Mouse (Mus musculus) CH12.LX (cell line): ENCODE results near the gene Hfe2. TPM values are rescaled to one million over a fixed set of nuclear protein-coding genes. Genes with fewer than 3 reads are reported as not detected.

Experiments
- DNase-seq: peaks from one replicate; pipeline ENCODE4 v3.0.0-alpha.2; 2013; ENCODE audit errors: extremely low read depth
- H3K27ac ChIP-seq: 2 replicates; pipeline ENCODE4 v1.5.1; 2012; ENCODE audit warnings: low read depth, mild to moderate bottlenecking, control low read depth, moderate library complexity; ENCODE audit not compliant: insufficient read depth
- H3K27me3 ChIP-seq: replicated peaks from 2 replicates; pipeline ENCODE3; 2012; ENCODE audit warnings: inconsistent platforms
- H3K36me3 ChIP-seq, 2 experiments: replicated peaks in 1 of 2; 2 replicates each; pipeline versions ENCODE3 to v1.6.1; 2012; ENCODE audit warnings: inconsistent platforms in 1 of 2, low read length in 1 of 2, mild to moderate bottlenecking in 1 of 2, mixed read lengths in 1 of 2, moderate library complexity in 1 of 2; ENCODE audit not compliant: control insufficient read depth in 1 of 2, insufficient read depth in 1 of 2
- H3K4me1 ChIP-seq, 2 experiments: 2 replicates each; pipeline ENCODE4 v1.6.1; 2012; ENCODE audit warnings: inconsistent platforms in 1 of 2, moderate library complexity in 1 of 2; ENCODE audit not compliant: insufficient read depth in 2 of 2, control insufficient read depth in 1 of 2
- H3K4me2 ChIP-seq: 2 replicates; pipeline ENCODE4 v1.6.1; 2012; ENCODE audit warnings: low read depth, mild to moderate bottlenecking, control low read depth; ENCODE audit not compliant: poor library complexity, insufficient read depth, severe bottlenecking
- H3K4me3 ChIP-seq, 3 experiments: fragments of 150-350 bp in 1 of 3; sonication (generic) in 1 of 3; replicated peaks in 1 of 3; 2 replicates each; pipeline versions ENCODE3 to v1.5.1; 2011 to 2012; ENCODE audit warnings: low read depth in 2 of 3, low read length in 2 of 3, mild to moderate bottlenecking in 2 of 3, moderate library complexity in 2 of 3, control low read depth in 1 of 3, improper control_type of control experiment in 1 of 3, inconsistent platforms in 1 of 3, mixed read lengths in 1 of 3; ENCODE audit not compliant: poor library complexity in 1 of 3
- H3K79me2 ChIP-seq: replicated peaks from 2 replicates; pipeline ENCODE4 v1.6.1; 2012; ENCODE audit warnings: mild to moderate bottlenecking, moderate library complexity; ENCODE audit not compliant: control insufficient read depth, poor library complexity, insufficient read depth, severe bottlenecking; ENCODE audit errors: extremely low read depth
- H3K9ac ChIP-seq: 2 replicates; pipeline ENCODE4 v1.6.1; 2012; ENCODE audit warnings: low read depth, mild to moderate bottlenecking, control low read depth, moderate library complexity; ENCODE audit not compliant: insufficient read depth
- H3K9me3 ChIP-seq: replicated peaks from 2 replicates; pipeline ENCODE3; 2012; ENCODE audit warnings: low read length, inconsistent platforms, mixed read lengths
- BHLHE40 ChIP-seq: IDR thresholded peaks from 2 replicates; pipeline ENCODE4 v1.6.1; 2011; ENCODE audit warnings: mild to moderate bottlenecking, low read depth, low read length, improper control_type of control experiment
- CHD2 ChIP-seq: IDR thresholded peaks from 2 replicates; pipeline ENCODE4 v1.6.1; 2011; ENCODE audit warnings: low read length, improper control_type of control experiment
- CTCF ChIP-seq, 2 experiments: IDR thresholded peaks in 1 of 2; conservative IDR thresholded peaks in 1 of 2; 2 replicates each; pipeline ENCODE4 v1.5.1; 2011 to 2012; ENCODE audit warnings: low read depth in 2 of 2, low read length in 2 of 2, improper control_type of control experiment in 1 of 2, inconsistent platforms in 1 of 2, mild to moderate bottlenecking in 1 of 2, moderate library complexity in 1 of 2
- ELF1 ChIP-seq: IDR thresholded peaks from 2 replicates; pipeline ENCODE4 v1.6.1; 2014; ENCODE audit warnings: low read depth, mild to moderate bottlenecking, inconsistent platforms, low read length, improper control_type of control experiment
- ETS1 ChIP-seq: conservative IDR thresholded peaks from 2 replicates; pipeline ENCODE4 v1.6.1; 2012; ENCODE audit warnings: low read depth, mild to moderate bottlenecking, inconsistent platforms, low read length, improper control_type of control experiment, moderate library complexity
- KAT2A ChIP-seq: IDR thresholded peaks from 2 replicates; pipeline ENCODE4 v1.6.1; 2012; ENCODE audit warnings: low read length, improper control_type of control experiment, inconsistent platforms; ENCODE audit not compliant: insufficient replicate concordance
- MAFK ChIP-seq: IDR thresholded peaks from 2 replicates; pipeline ENCODE4 v1.6.1; 2011; ENCODE audit warnings: low read length, improper control_type of control experiment; ENCODE audit not compliant: insufficient replicate concordance
- MAX ChIP-seq: IDR thresholded peaks from 2 replicates; pipeline ENCODE4 v1.6.1; 2011; ENCODE audit warnings: low read length, improper control_type of control experiment
- MXI1 ChIP-seq: IDR thresholded peaks from 2 replicates; pipeline ENCODE4 v1.6.1; 2011; ENCODE audit warnings: mild to moderate bottlenecking, low read depth, low read length, improper control_type of control experiment
- MYC ChIP-seq: IDR thresholded peaks from 2 replicates; pipeline ENCODE4 v1.6.1; 2011; ENCODE audit warnings: low read depth, mild to moderate bottlenecking, improper control_type of control experiment, low read length
- NELFE ChIP-seq: IDR thresholded peaks from 2 replicates; pipeline ENCODE4 v1.6.1; 2011; ENCODE audit warnings: low read depth, low read length, improper control_type of control experiment
- NRF1 ChIP-seq: IDR thresholded peaks from 2 replicates; pipeline ENCODE4 v1.6.1; 2014; ENCODE audit warnings: low read depth, mild to moderate bottlenecking, inconsistent platforms, low read length, improper control_type of control experiment, moderate library complexity
- SIN3A ChIP-seq: IDR thresholded peaks from 2 replicates; pipeline ENCODE4 v1.6.1; 2012; ENCODE audit warnings: low read length, improper control_type of control experiment, inconsistent platforms
- TBP ChIP-seq: conservative IDR thresholded peaks from 2 replicates; pipeline ENCODE4 v1.6.1; 2011; ENCODE audit warnings: low read depth, low read length, improper control_type of control experiment
- TCF12 ChIP-seq: IDR thresholded peaks from 2 replicates; pipeline ENCODE4 v1.6.1; 2014; ENCODE audit warnings: low read depth, mild to moderate bottlenecking, inconsistent platforms, low read length, improper control_type of control experiment
- ZMIZ1 ChIP-seq: IDR thresholded peaks from 2 replicates; pipeline ENCODE4 v1.6.1; 2012; ENCODE audit warnings: low read depth, mild to moderate bottlenecking, inconsistent platforms, low read length, improper control_type of control experiment
- ZNF384 ChIP-seq: IDR thresholded peaks from 2 replicates; pipeline ENCODE4 v1.6.1; 2012; ENCODE audit warnings: low read depth, low read length, improper control_type of control experiment, inconsistent platforms
- dilution Hi-C: fragments of 300-500 bp; cut with MboI; formaldehyde crosslinking; loops from 2 replicates; pipeline ENCODE4 v1.14.3; 2020; ENCODE audit warnings: low sequenced_read_pairs; ENCODE audit not compliant: extremely low pct_unique_long_range_greater_than_20kb, extremely low pct_ligation_motif_present
- in situ Hi-C: fragments of 300-500 bp; cut with MboI; formaldehyde crosslinking; loops from 3 replicates; pipeline ENCODE4 v1.14.3; 2019; ENCODE audit warnings: low sequenced_read_pairs, low pct_ligation_motif_present, low pct_unique_long_range_greater_than_20kb, mixed read lengths
- polyA plus RNA-seq: library from polyadenylated mRNA; unstranded; fragments of >175 nt; gene quantifications from 2 replicates; pipeline ENCODE4 v1.2.1, GENCODE M21; 2012; ENCODE audit warnings: low read depth; ENCODE audit not compliant: insufficient read length
- total RNA-seq, 2 experiments: library from RNA; depleted of rRNA; stranded (reverse); fragments of 300-350 nt in 1 of 2; fragments of >200 nt in 1 of 2; gene quantifications; 2 replicates each; pipeline ENCODE4 v1.2.3; 2012 to 2014

Hfe2 gene
- total and polyA plus RNA-seq, 3 experiments, result not detected

GRCm38 (mm10) chr3:96501391-96502115 lies 23.4 kb upstream of the Hfe2 start:
- TF ChIP-seq ELF1 (peak; percentile 90), KAT2A (peak; percentile 53; the same call in 1 of the 2 replicates), NRF1 (peak; percentile 57), BHLHE40 (peak; percentile 83), MAFK (peak; percentile 93), ZNF384 (no peak), ETS1 (no peak), TBP (peak; percentile 98)
- peak; percentile 90 for DNase-seq
- Histone ChIP-seq H3K27ac (peak overlapping the region; percentile 9; the same call in 1 of the 2 replicates), H3K9ac (peak overlapping the region; percentile 79), H3K79me2 (no peaks in the 10 kb centered on the region), H3K4me3 (peak overlapping the region; percentile 64 to 98 (median 68)), H3K36me3 (no peaks in the 10 kb centered on the region), H3K4me1 (peaks cover 0 to 18% of the 10 kb centered on the region in 2 experiments; a peak in 1 of 4 replicates), H3K9me3 (no peaks in the 10 kb centered on the region), H3K27me3 (no peaks in the 10 kb centered on the region), H3K4me2 (peak overlapping the region; percentile 97)
- dilution Hi-C loops, result no loop called here
- in situ Hi-C loops, result loop anchor here (10.0 kb wide), 1 partner anchor 177 kb away; no protein-coding TSS in a partner anchor

- Histone ChIP-seq H3K9ac (peak overlapping the region; percentile 79), H3K4me2 (peak overlapping the region; percentile 97), H3K9me3 (no peaks in the 10 kb centered on the region), H3K36me3 (no peaks in the 10 kb centered on the region), H3K4me1 (peaks cover 0 to 13% of the 10 kb centered on the region in 2 experiments; a peak in 1 of 4 replicates), H3K4me3 (peak overlapping the region; percentile 64 to 73 (median 68)), H3K27me3 (no peaks in the 10 kb centered on the region), H3K79me2 (no peaks in the 10 kb centered on the region), H3K27ac (no peak overlapping the region)
- dilution Hi-C loops, result no loop called here
- in situ Hi-C loops, result loop anchor here (10.0 kb wide), 1 partner anchor 178 kb away; no protein-coding TSS in a partner anchor
- peak; percentile 24 for DNase-seq
- TF ChIP-seq CHD2, result no peak
- peak; percentile 39; the same call in 1 of the 2 replicates for TF ChIP-seq MYC
- TF ChIP-seq NELFE, result 0 out of 2 replicates have a peak, but pooled peaks have one; percentile 12
- TF ChIP-seq ZMIZ1, result no peak
- peak; percentile 74 for TF ChIP-seq BHLHE40
- TF ChIP-seq CTCF (conservative IDR thresholded peaks at IDR 0.05 in 1 of 2, IDR thresholded peaks at IDR 0.05 in 1 of 2; ENCODE audit: low read depth in 2 of 2, low read length in 2 of 2), result no peak
- peak; percentile 92 for TF ChIP-seq MXI1
- peak; percentile 25; the same call in 1 of the 2 replicates for TF ChIP-seq SIN3A
- TF ChIP-seq TBP, result 0 out of 2 replicates have a peak, but pooled peaks have one; percentile 32
- 0 out of 2 replicates have a peak, but pooled peaks have one; percentile 5 for TF ChIP-seq TCF12
- peak; percentile 80 for TF ChIP-seq MAX
Measured at GRCm38 (mm10) chr3:96502181-96503082, 22.5 kb upstream of the Hfe2 start.
